Mouse (Mus musculus) kidney, postnatal 0 days (tissue): ENCODE data around the gene Robo1. TPM values are rescaled to one million over a fixed set of nuclear protein-coding genes. Genes with fewer than 3 reads are reported as not detected.
A peak's percentile ranks its signal among the peaks of the same experiment; 100 is the strongest.

Source experiments
- ATAC-seq: fragments of 200-750 bp; cut with Nextera tagmentation; replicated peaks from 2 replicates; pipeline ENCODE4 v1.8.0; 2017; ENCODE audit warnings: low read depth, moderate number of reproducible peaks, moderate TSS enrichment, moderate library complexity; ENCODE audit not compliant: low FRiP score
- DNase-seq: peaks from one replicate; pipeline ENCODE4 v3.0.0-alpha.2; 2016; ENCODE audit warnings: low spot score
- H3K27ac ChIP-seq: fragments of 300-500 bp; sonication (generic); 2 replicates; pipeline ENCODE4 v1.5.1; 2014; ENCODE audit warnings: mild to moderate bottlenecking
- H3K27me3 ChIP-seq: fragments of 300-500 bp; sonication (generic); 2 replicates; pipeline ENCODE4 v1.6.1; 2014; ENCODE audit warnings: low read length, mixed read lengths; ENCODE audit not compliant: insufficient read depth
- H3K36me3 ChIP-seq: fragments of 300-500 bp; sonication (generic); 2 replicates; pipeline ENCODE4 v1.6.1; 2014; ENCODE audit warnings: low read length, mixed read lengths; ENCODE audit not compliant: insufficient read depth
- H3K4me1 ChIP-seq: fragments of 300-500 bp; sonication (generic); replicated peaks from 2 replicates; pipeline ENCODE4 v1.6.1; 2014; ENCODE audit warnings: antibody characterized with exemption, low read length, mixed read lengths; ENCODE audit not compliant: insufficient read depth
- H3K4me2 ChIP-seq: fragments of 300-500 bp; sonication (generic); 2 replicates; pipeline ENCODE4 v1.6.1; 2014; ENCODE audit warnings: mild to moderate bottlenecking, low read length, moderate library complexity, mixed read lengths
- H3K4me3 ChIP-seq: fragments of 300-500 bp; sonication (generic); replicated peaks from 2 replicates; pipeline ENCODE4 v1.5.1; 2014; ENCODE audit warnings: low read depth, low read length
- H3K9ac ChIP-seq: fragments of 300-500 bp; sonication (generic); 2 replicates; pipeline ENCODE4 v1.6.1; 2014; ENCODE audit warnings: low read depth, low read length
- H3K9me3 ChIP-seq: fragments of 300-500 bp; sonication (generic); replicated peaks from 2 replicates; pipeline ENCODE4 v1.6.1; 2016; ENCODE audit warnings: low read length, inconsistent platforms, mixed read lengths
- CTCF ChIP-seq: IDR thresholded peaks from 2 replicates; pipeline ENCODE4 v1.5.1; 2016; ENCODE audit warnings: antibody characterized with exemption, low read depth, mild to moderate bottlenecking, moderate library complexity
- WGBS: fragments of 180-500 bp; shearing (Covaris S2); extraction: QIAGEN DNeasy Blood & Tissue Kit; methylation state at CpG from one replicate; pipeline ENCODE4 v1.1.7; 2014; 5-methylcytosine and 5-hydroxymethylcytosine counted together
- polyA plus RNA-seq: library from polyadenylated mRNA; unstranded; fragments of >200 nt; fragmentation: Nextera tagmentation; extraction: Ambion mirVana; gene quantifications from 2 replicates; pipeline ENCODE4 v1.2.1, GENCODE M21; 2015

The Robo1 gene
- polyA plus RNA-seq, 1 experiment from 2014 or later: 14.5 TPM

- WGBS: 61% methylated on average over 19 of the region's 19 CpGs
- TF ChIP-seq CTCF: no peak
- Histone ChIP-seq H3K9me3 (no peaks in the 10 kb centered on the region), H3K27me3 (no peaks in the 10 kb centered on the region), H3K4me1 (no peaks in the 10 kb centered on the region), H3K27ac (no peak overlapping the region), H3K4me3 (no peak overlapping the region), H3K4me2 (no peak overlapping the region), H3K36me3 (no peaks in the 10 kb centered on the region), H3K9ac (no peak overlapping the region)
- DNase-seq (no peak), ATAC-seq (no peak)
Measured at GRCm38 (mm10) chr16:72976849-72977576, 668.9 kb downstream of the Robo1 start.

- Histone ChIP-seq H3K9me3 (no peaks in the 10 kb centered on the region), H3K27me3 (no peaks in the 10 kb centered on the region), H3K27ac (no peak overlapping the region), H3K9ac (no peak overlapping the region), H3K36me3 (no peaks in the 10 kb centered on the region), H3K4me3 (no peak overlapping the region), H3K4me1 (no peaks in the 10 kb centered on the region), H3K4me2 (no peak overlapping the region)
- peak; percentile 92 for TF ChIP-seq CTCF
- ATAC-seq (peak; percentile 65; the same call in 1 of the 2 replicates), DNase-seq (peak; percentile 90)
- 27% methylated on average over 8 of the region's 8 CpGs for WGBS
Measured at GRCm38 (mm10) chr16:72979407-72980219, 671.5 kb downstream of the Robo1 start.

- ATAC-seq: peak; percentile 82; the same call in 1 of the 2 replicates
Measured at GRCm38 (mm10) chr16:72990376-72991167, 682.5 kb downstream of the Robo1 start.

GRCm38 (mm10) chr16:72993189-72993588 lies 685.1 kb downstream of the Robo1 start:
- TF ChIP-seq CTCF: no peak
- Histone ChIP-seq H3K4me2 (no peak overlapping the region), H3K36me3 (no peaks in the 10 kb centered on the region), H3K4me3 (no peak overlapping the region), H3K9ac (no peak overlapping the region), H3K9me3 (no peaks in the 10 kb centered on the region), H3K27me3 (no peaks in the 10 kb centered on the region), H3K4me1 (no peaks in the 10 kb centered on the region), H3K27ac (no peak overlapping the region)
- no peak for DNase-seq
- 0 out of 2 replicates have a peak, but pooled peaks have one; percentile 58 for ATAC-seq
- 40% methylated on average over 8 of the region's 8 CpGs for WGBS

More at GRCm38 (mm10) chr16:72990376-72991167, 682.5 kb downstream of the Robo1 start:
- Histone ChIP-seq H3K9ac (no peak overlapping the region), H3K27ac (peak overlapping the region; percentile 60; the same call in 1 of the 2 replicates), H3K4me1 (no peaks in the 10 kb centered on the region), H3K9me3 (no peaks in the 10 kb centered on the region), H3K4me3 (no peak overlapping the region), H3K4me2 (no peak overlapping the region), H3K27me3 (no peaks in the 10 kb centered on the region), H3K36me3 (no peaks in the 10 kb centered on the region)
- no peak for TF ChIP-seq CTCF
- WGBS: 78% methylated on average over 21 of the region's 21 CpGs
- DNase-seq: no peak

GRCm38 (mm10) chr16:72993594-72993993 lies 685.5 kb downstream of the Robo1 start:
- ATAC-seq (no peak), DNase-seq (no peak)
- Histone ChIP-seq H3K9me3 (no peaks in the 10 kb centered on the region), H3K27ac (no peak overlapping the region), H3K4me1 (no peaks in the 10 kb centered on the region), H3K36me3 (no peaks in the 10 kb centered on the region), H3K4me3 (no peak overlapping the region), H3K27me3 (no peaks in the 10 kb centered on the region), H3K4me2 (no peak overlapping the region), H3K9ac (no peak overlapping the region)
- WGBS: 74% methylated on average over 10 of the region's 10 CpGs
- TF ChIP-seq CTCF: no peak
